Mouse (Mus musculus): ENCODE measurements around the gene Eif5a2. TPM values are rescaled to one million over a fixed set of nuclear protein-coding genes. Genes with fewer than 3 reads are reported as not detected.
"Not testable (repeated sequence)": the region's sequence is repeated elsewhere in the genome, so short reads cannot be mapped to it uniquely, and the experiment has no call there.

Eif5a2 gene
- polyA plus RNA-seq, 1 experiment = not detected

- Histone ChIP-seq H3K4me1 (ENCODE audit: control insufficient read depth, insufficient read depth, low read length) (no peaks in the 10 kb centered on the region), H3K4me3 (ENCODE audit: insufficient read depth, low read depth, low read length) (no peak overlapping the region), H3K27ac (ENCODE audit: insufficient read depth, low read depth, low read length) (no peak overlapping the region)
- 47% methylated on average over 8 of the region's 8 CpGs for WGBS
- no peak for TF ChIP-seq CTCF (IDR thresholded peaks at IDR 0.05; ENCODE audit: insufficient read depth, low read depth, low read length)
- TF ChIP-seq POLR2A (IDR thresholded peaks at IDR 0.05; ENCODE audit: insufficient read depth, low read depth, low read length) = no peak
These were observed 19.8 kb upstream of the Eif5a2 start for GRCm38 (mm10) chr3:28761225-28761789.

GRCm38 (mm10) chr3:28766935-28767334 is 14.1 kb upstream of the Eif5a2 start:
- TF ChIP-seq CTCF (IDR thresholded peaks at IDR 0.05; ENCODE audit: insufficient read depth, low read depth, low read length) = no peak
- TF ChIP-seq POLR2A (IDR thresholded peaks at IDR 0.05; ENCODE audit: insufficient read depth, low read depth, low read length) = no peak
- Histone ChIP-seq H3K4me3 (ENCODE audit: insufficient read depth, low read depth, low read length) (no peak overlapping the region), H3K4me1 (ENCODE audit: control insufficient read depth, insufficient read depth, low read length) (no peaks in the 10 kb centered on the region), H3K27ac (ENCODE audit: insufficient read depth, low read depth, low read length) (no peak overlapping the region)
- 94% methylated on average over 4 of the region's 4 CpGs for WGBS

GRCm38 (mm10) chr3:28768222-28768621 is 12.9 kb upstream of the Eif5a2 start:
- Histone ChIP-seq H3K4me1 (ENCODE audit: control insufficient read depth, insufficient read depth, low read length) (no peaks in the 10 kb centered on the region), H3K4me3 (ENCODE audit: insufficient read depth, low read depth, low read length) (no peak overlapping the region), H3K27ac (ENCODE audit: insufficient read depth, low read depth, low read length) (no peak overlapping the region)
- TF ChIP-seq CTCF (IDR thresholded peaks at IDR 0.05; ENCODE audit: insufficient read depth, low read depth, low read length) (no peak), POLR2A (IDR thresholded peaks at IDR 0.05; ENCODE audit: insufficient read depth, low read depth, low read length) (no peak)
- WGBS = 83% methylated on average over 3 of the region's 3 CpGs

- not testable (repeated sequence) for H3K27ac ChIP-seq (ENCODE audit: insufficient read depth, low read depth, low read length); H3K4me1 ChIP-seq (ENCODE audit: control insufficient read depth, insufficient read depth, low read length); H3K4me3 ChIP-seq (ENCODE audit: insufficient read depth, low read depth, low read length)
- 79% methylated on average over 4 of the region's 4 CpGs for WGBS
These were observed 8.2 kb upstream of the Eif5a2 start for GRCm38 (mm10) chr3:28772919-28773318.

GRCm38 (mm10) chr3:28775361-28775760 is 5.7 kb upstream of the Eif5a2 start:
- TF ChIP-seq POLR2A (IDR thresholded peaks at IDR 0.05; ENCODE audit: insufficient read depth, low read depth, low read length) (no peak), CTCF (IDR thresholded peaks at IDR 0.05; ENCODE audit: insufficient read depth, low read depth, low read length) (no peak)
- Histone ChIP-seq H3K4me3 (ENCODE audit: insufficient read depth, low read depth, low read length) (no peak overlapping the region), H3K27ac (ENCODE audit: insufficient read depth, low read depth, low read length) (no peak overlapping the region), H3K4me1 (ENCODE audit: control insufficient read depth, insufficient read depth, low read length) (no peaks in the 10 kb centered on the region)
- WGBS = 90% methylated on average over 7 of the region's 7 CpGs

GRCm38 (mm10) chr3:28775958-28776357 is 5.1 kb upstream of the Eif5a2 start:
- Histone ChIP-seq H3K4me3 (ENCODE audit: insufficient read depth, low read depth, low read length) (no peak overlapping the region), H3K4me1 (ENCODE audit: control insufficient read depth, insufficient read depth, low read length) (peaks cover 5% of the 10 kb centered on the region), H3K27ac (ENCODE audit: insufficient read depth, low read depth, low read length) (no peak overlapping the region)
- WGBS = 93% methylated on average over 1 of the region's 1 CpGs
- no peak for TF ChIP-seq POLR2A (IDR thresholded peaks at IDR 0.05; ENCODE audit: insufficient read depth, low read depth, low read length)
- no peak for TF ChIP-seq CTCF (IDR thresholded peaks at IDR 0.05; ENCODE audit: insufficient read depth, low read depth, low read length)

GRCm38 (mm10) chr3:28776491-28776890 is 4.6 kb upstream of the Eif5a2 start:
- Histone ChIP-seq H3K4me3 (ENCODE audit: insufficient read depth, low read depth, low read length) (no peak overlapping the region), H3K27ac (ENCODE audit: insufficient read depth, low read depth, low read length) (no peak overlapping the region), H3K4me1 (ENCODE audit: control insufficient read depth, insufficient read depth, low read length) (peaks cover 5% of the 10 kb centered on the region)
- 89% methylated on average over 1 of the region's 1 CpGs for WGBS
- no peak for TF ChIP-seq POLR2A (IDR thresholded peaks at IDR 0.05; ENCODE audit: insufficient read depth, low read depth, low read length)
- no peak for TF ChIP-seq CTCF (IDR thresholded peaks at IDR 0.05; ENCODE audit: insufficient read depth, low read depth, low read length)

GRCm38 (mm10) chr3:28780511-28780910 is 565 bp upstream of the Eif5a2 start:
- Histone ChIP-seq H3K27ac (ENCODE audit: insufficient read depth, low read depth, low read length) (no peak overlapping the region), H3K4me3 (ENCODE audit: insufficient read depth, low read depth, low read length) (peak overlapping the region; percentile 60), H3K4me1 (ENCODE audit: control insufficient read depth, insufficient read depth, low read length) (peaks cover 11% of the 10 kb centered on the region)
- TF ChIP-seq POLR2A (IDR thresholded peaks at IDR 0.05; ENCODE audit: insufficient read depth, low read depth, low read length) (no peak), CTCF (IDR thresholded peaks at IDR 0.05; ENCODE audit: insufficient read depth, low read depth, low read length) (no peak)
- 74% methylated on average over 9 of the region's 9 CpGs for WGBS

GRCm38 (mm10) chr3:28781422-28781821 is 346 bp downstream of the Eif5a2 start:
- under 1% methylated on average over 41 of the region's 41 CpGs for WGBS
- Histone ChIP-seq H3K4me3 (ENCODE audit: insufficient read depth, low read depth, low read length) (peak overlapping the region; percentile 60), H3K4me1 (ENCODE audit: control insufficient read depth, insufficient read depth, low read length) (peaks cover 11% of the 10 kb centered on the region), H3K27ac (ENCODE audit: insufficient read depth, low read depth, low read length) (no peak overlapping the region)
- TF ChIP-seq CTCF (IDR thresholded peaks at IDR 0.05; ENCODE audit: insufficient read depth, low read depth, low read length) = no peak
- no peak for TF ChIP-seq POLR2A (IDR thresholded peaks at IDR 0.05; ENCODE audit: insufficient read depth, low read depth, low read length)

- WGBS = 26% methylated on average over 14 of the region's 14 CpGs
- TF ChIP-seq CTCF (IDR thresholded peaks at IDR 0.05; ENCODE audit: insufficient read depth, low read depth, low read length) = no peak
- TF ChIP-seq POLR2A (IDR thresholded peaks at IDR 0.05; ENCODE audit: insufficient read depth, low read depth, low read length) = no peak
- no peak overlapping the region for H3K27ac ChIP-seq (ENCODE audit: insufficient read depth, low read depth, low read length)
- H3K4me3 ChIP-seq (ENCODE audit: insufficient read depth, low read depth, low read length) = peak overlapping the region; percentile 60
- peaks cover 11% of the 10 kb centered on the region for H3K4me1 ChIP-seq (ENCODE audit: control insufficient read depth, insufficient read depth, low read length)
These were observed 772 bp downstream of the Eif5a2 start for GRCm38 (mm10) chr3:28781848-28782247.

Data from olfactory bulb, adult 2 months (tissue).